Comparison of ENCODE assay signal across 8 mouse cellular contexts in the genomic region with DNA sequence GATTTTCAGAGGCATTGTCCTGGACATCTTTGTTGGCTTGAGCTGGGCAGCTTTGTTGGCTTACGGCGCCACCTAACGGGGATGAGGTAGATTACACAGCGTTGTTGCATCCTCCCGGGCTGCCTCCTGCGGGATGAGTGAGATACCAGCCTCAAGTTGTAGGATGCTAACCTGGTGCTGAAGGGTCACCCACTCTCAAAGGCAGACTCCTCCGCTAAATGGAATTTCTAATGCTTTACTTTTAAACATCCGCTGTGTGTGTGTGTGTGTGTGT. TPM values are rescaled to one million over a fixed set of nuclear protein-coding genes. Genes with fewer than 3 reads are reported as not detected.
DNase-seq lines count a peak whose midpoint lies in the region; ATAC-seq and TF ChIP-seq lines count a peak whose summit lies in the region.

No protein-coding gene starts in this region.

- no peaks in the 10 kb centered on the region for H3K79me2 ChIP-seq in CH12.LX (replicated peaks; ENCODE audit: control insufficient read depth, extremely low read depth, insufficient read depth, poor library complexity, severe bottlenecking)

- WGBS in liver, postnatal 0 days (ENCODE audit: insufficient replicate concordance) = 6% methylated on average over 8 of the region's 8 CpGs
- WGBS in neural tube, embryonic 14.5 days = 11% methylated on average over 8 of the region's 8 CpGs

- H3K36me3 ChIP-seq in CH12.LX (replicated peaks in 1 of 2; ENCODE audit: control insufficient read depth in 1 of 2, insufficient read depth in 1 of 2, low read length in 1 of 2) = no peaks in the 10 kb centered on the region
- H3K36me3 ChIP-seq in liver, postnatal 0 days (replicated peaks; ENCODE audit: insufficient read depth, low read length) = no peaks in the 10 kb centered on the region
- no peaks in the 10 kb centered on the region for H3K36me3 ChIP-seq in neural tube, embryonic 14.5 days (ENCODE audit: control insufficient read depth, insufficient read depth, low read length)
- peaks cover 1% of the 10 kb centered on the region; the same call in 1 of the 2 replicates for H3K36me3 ChIP-seq in testis, adult 2 months (ENCODE audit: control insufficient read depth, insufficient read depth, low read length)

- no peak overlapping the region for H3K9ac ChIP-seq in CH12.LX (ENCODE audit: insufficient read depth, low read depth)
- H3K9ac ChIP-seq in liver, postnatal 0 days (replicated peaks) = no peak overlapping the region
- no peak overlapping the region for H3K9ac ChIP-seq in neural tube, embryonic 14.5 days (replicated peaks; ENCODE audit: low read depth, low read length)

- TF ChIP-seq EP300 in CH12.LX (IDR thresholded peaks at IDR 0.05; ENCODE audit: low read length) = no peak
- TF ChIP-seq EP300 in liver, postnatal 0 days (IDR thresholded peaks at IDR 0.05; ENCODE audit: low read depth) = no peak

- ATAC-seq in erythroblast, adult 5-6 weeks (replicated peaks; ENCODE audit: low FRiP score, poor library complexity, severe bottlenecking) = peak; percentile 75
- ATAC-seq in liver, postnatal 0 days = no peak
- peak; percentile 90 for ATAC-seq in neural tube, embryonic 14.5 days (ENCODE audit: low read depth)

- no peaks in the 10 kb centered on the region for H3K9me3 ChIP-seq in CH12.LX (replicated peaks; ENCODE audit: low read length)
- no peaks in the 10 kb centered on the region for H3K9me3 ChIP-seq in liver, postnatal 0 days (ENCODE audit: low read length)
- no peaks in the 10 kb centered on the region for H3K9me3 ChIP-seq in neural tube, embryonic 14.5 days (ENCODE audit: control insufficient read depth, low read length)

- peak overlapping the region; percentile 16 for H3K4me2 ChIP-seq in CH12.LX (ENCODE audit: insufficient read depth, low read depth, poor library complexity, severe bottlenecking)
- H3K4me2 ChIP-seq in liver, postnatal 0 days (ENCODE audit: low read depth, low read length) = no peak overlapping the region
- peak overlapping the region; percentile 21; the same call in 1 of the 2 replicates for H3K4me2 ChIP-seq in neural tube, embryonic 14.5 days (ENCODE audit: low read depth, low read length)

- peak; percentile 90 to 97 for TF ChIP-seq CTCF in CH12.LX (conservative IDR thresholded peaks at IDR 0.05 in 1 of 2, IDR thresholded peaks at IDR 0.05 in 1 of 2; ENCODE audit: low read depth in 2 of 2, low read length in 2 of 2)
- peak; percentile 98 for TF ChIP-seq CTCF in brain, embryonic 14.5 days (IDR thresholded peaks at IDR 0.05; ENCODE audit: borderline replicate concordance, extremely low read depth, insufficient read depth, insufficient read length)
- TF ChIP-seq CTCF in liver, postnatal 0 days (IDR thresholded peaks at IDR 0.05; ENCODE audit: low read depth) = peak; percentile 96
- peak; percentile 94; the same call in 1 of the 2 replicates for TF ChIP-seq CTCF in testis, adult 2 months (IDR thresholded peaks at IDR 0.05; ENCODE audit: control insufficient read depth, insufficient read depth, insufficient replicate concordance, low read depth, low read length)

- H3K4me1 ChIP-seq in CH12.LX (ENCODE audit: control insufficient read depth in 1 of 2, insufficient read depth in 2 of 2) = peaks cover 12 to 34% of the 10 kb centered on the region in 2 experiments
- no peaks in the 10 kb centered on the region for H3K4me1 ChIP-seq in liver, postnatal 0 days (ENCODE audit: insufficient read depth)
- H3K4me1 ChIP-seq in neural tube, embryonic 14.5 days (ENCODE audit: control insufficient read depth, insufficient read depth, low read length) = peaks cover 5% of the 10 kb centered on the region
- H3K4me1 ChIP-seq in testis, adult 2 months (ENCODE audit: control insufficient read depth, insufficient read depth, low read length) = peaks cover 21% of the 10 kb centered on the region

- peak; percentile 100 for TF ChIP-seq RAD21 in CH12.LX (IDR thresholded peaks at IDR 0.05; ENCODE audit: low read depth, low read length)

- in situ Hi-C loops in CH12.LX (cut with MboI; ENCODE audit: low pct_ligation_motif_present, low pct_unique_long_range_greater_than_20kb, low sequenced_read_pairs) = no loop called here

- intact Hi-C loops in heart, postnatal 10 days (cut with DNase I) = loop anchor here (1.0 kb wide), 2 partner anchors 269 to 302 kb away; no protein-coding TSS in a partner anchor

- no peaks in the 10 kb centered on the region for H3K27me3 ChIP-seq in CH12.LX (replicated peaks)
- no peaks in the 10 kb centered on the region for H3K27me3 ChIP-seq in liver, postnatal 0 days (ENCODE audit: insufficient read depth, low read length)
- no peaks in the 10 kb centered on the region for H3K27me3 ChIP-seq in neural tube, embryonic 14.5 days (ENCODE audit: control insufficient read depth, insufficient read depth, low read length)
- H3K27me3 ChIP-seq in testis, adult 2 months (ENCODE audit: control insufficient read depth, insufficient read depth, low read length) = no peaks in the 10 kb centered on the region

- TF ChIP-seq POLR2A in CH12.LX (IDR thresholded peaks at IDR 0.05; ENCODE audit: low read depth, low read length) = no peak
- no peak for TF ChIP-seq POLR2A in brain, embryonic 14.5 days (IDR thresholded peaks at IDR 0.05; ENCODE audit: borderline replicate concordance, extremely low read depth, insufficient read depth, insufficient read length, poor library complexity, severe bottlenecking)
- no peak for TF ChIP-seq POLR2A in testis, adult 2 months (IDR thresholded peaks at IDR 0.05; ENCODE audit: control insufficient read depth, low read depth, low read length)

- dilution Hi-C loops in CH12.LX (cut with MboI; ENCODE audit: extremely low pct_ligation_motif_present, extremely low pct_unique_long_range_greater_than_20kb, low sequenced_read_pairs) = no loop called here

- H3K27ac ChIP-seq in CH12.LX (ENCODE audit: insufficient read depth, low read depth) = no peak overlapping the region
- H3K27ac ChIP-seq in liver, postnatal 0 days (ENCODE audit: low read depth) = no peak overlapping the region
- H3K27ac ChIP-seq in neural tube, embryonic 14.5 days (ENCODE audit: low read depth, low read length) = peak overlapping the region; percentile 80; the same call in 1 of the 2 replicates
- H3K27ac ChIP-seq in testis, adult 2 months (ENCODE audit: control insufficient read depth, insufficient read depth, low read depth, low read length) = peak overlapping the region; percentile 98; the same call in 1 of the 2 replicates

- peak; percentile 84 for DNase-seq in CH12.LX (ENCODE audit: extremely low read depth)
- DNase-seq in brain, embryonic 14.5 days (ENCODE audit: low read depth) = peak; percentile 95
- DNase-seq in heart, postnatal 10 days = peak; percentile 88 to 92
- DNase-seq in kidney, postnatal 25 days = peak; percentile 73 to 82
- DNase-seq in liver, postnatal 0 days = peak; percentile 83

- H3K4me3 ChIP-seq in CH12.LX (replicated peaks in 1 of 3; ENCODE audit: low read depth in 2 of 3, low read length in 2 of 3, poor library complexity in 1 of 3) = no peak overlapping the region
- no peak overlapping the region for H3K4me3 ChIP-seq in liver, postnatal 0 days (ENCODE audit: low read depth, low read length)
- H3K4me3 ChIP-seq in neural tube, embryonic 14.5 days (ENCODE audit: low read depth, low read length) = no peak overlapping the region
- H3K4me3 ChIP-seq in testis, adult 2 months (ENCODE audit: control insufficient read depth, low read depth, low read length) = peak overlapping the region; percentile 75

TF ChIP-seq in CH12.LX, 34 proteins besides CTCF, POLR2A, EP300 and RAD21 (continues in another document):
- no peak for TF ChIP-seq PAX5 (IDR thresholded peaks at IDR 0.05; ENCODE audit: low read length)
- TF ChIP-seq NELFE (IDR thresholded peaks at IDR 0.05; ENCODE audit: low read depth, low read length) = peak; percentile 26; the same call in 1 of the 2 replicates
- no peak for TF ChIP-seq ETS1 (conservative IDR thresholded peaks at IDR 0.05; ENCODE audit: low read depth, low read length)
- no peak for TF ChIP-seq TBP (conservative IDR thresholded peaks at IDR 0.05; ENCODE audit: low read depth, low read length)
- TF ChIP-seq NRF1 (IDR thresholded peaks at IDR 0.05; ENCODE audit: low read depth, low read length) = peak; percentile 25; the same call in 1 of the 2 replicates
- TF ChIP-seq MAFK (IDR thresholded peaks at IDR 0.05; ENCODE audit: insufficient replicate concordance, low read length) = 0 out of 2 replicates have a peak, but pooled peaks have one; percentile 2
- TF ChIP-seq POLR2AphosphoS2 (IDR thresholded peaks at IDR 0.05; ENCODE audit: low read depth, low read length) = no peak
- TF ChIP-seq ZMIZ1 (IDR thresholded peaks at IDR 0.05; ENCODE audit: low read depth, low read length) = no peak
- TF ChIP-seq ZNF384 (IDR thresholded peaks at IDR 0.05; ENCODE audit: low read depth, low read length) = no peak
- TF ChIP-seq MEF2A (IDR thresholded peaks at IDR 0.05; ENCODE audit: borderline replicate concordance, low read depth, low read length) = peak; percentile 42; the same call in 1 of the 2 replicates
- TF ChIP-seq SIN3A (IDR thresholded peaks at IDR 0.05; ENCODE audit: low read length) = peak; percentile 60; the same call in 1 of the 2 replicates
- TF ChIP-seq SMC3 (IDR thresholded peaks at IDR 0.05; ENCODE audit: low read depth, low read length) = peak; percentile 97

RNA-seq across cellular contexts. Expression of a gene that starts 46.9 kb away (rescaled TPM):
- total RNA-seq in CH12.LX (2012; rRNA removed) (52.5 and 76.2 TPM in 2 replicates), CH12.LX (2014; rRNA removed) (60.5 and 71.7 TPM in 2 replicates)
- 66.2 and 80.6 TPM in 2 replicates for polyA plus RNA-seq in CH12.LX (2012; ENCODE audit: insufficient read length, low read depth)
- 17.7 and 18.2 TPM in 2 replicates for polyA plus RNA-seq in brain, embryonic 14.5 days (2012; rRNA removed)
- total RNA-seq in erythroblast, adult 5-6 weeks (2015; ENCODE audit: low replicate concordance) = 0.19 and 2.7 TPM in 2 replicates
- 4.3 and 6.4 TPM in 2 replicates for total RNA-seq in erythroblast, adult 5-6 weeks (2017; ENCODE audit: low replicate concordance)
- 10 to 100 TPM; 69.5 to 79.2 TPM for total RNA-seq in heart, postnatal 10 days (2021)
- 5.0 and 6.0 TPM in 2 replicates for polyA plus RNA-seq in liver, postnatal 0 days (2015; fragmentation: Nextera tagmentation; extraction: Ambion mirVana)
- 20.0 and 20.4 TPM in 2 replicates for polyA plus RNA-seq in neural tube, embryonic 14.5 days (2014; fragmentation: Nextera tagmentation; extraction: Ambion mirVana)
- polyA plus RNA-seq in testis, adult 2 months (2012; rRNA removed) = 2.8 and 3.3 TPM in 2 replicates

RNA-seq across cellular contexts. Expression of a gene that starts 56.1 kb away (rescaled TPM):
- not detected in 2 replicates for total RNA-seq in CH12.LX (2012; rRNA removed)
- total RNA-seq in CH12.LX (2014; rRNA removed) = 0.09 TPM in 2 replicates
- polyA plus RNA-seq in CH12.LX (2012; ENCODE audit: insufficient read length, low read depth) = not detected in 2 replicates
- polyA plus RNA-seq in brain, embryonic 14.5 days (2012; rRNA removed) = 0.23 and 0.27 TPM in 2 replicates
- not detected in 2 replicates for total RNA-seq in erythroblast, adult 5-6 weeks (2015; ENCODE audit: low replicate concordance)
- total RNA-seq in erythroblast, adult 5-6 weeks (2017; ENCODE audit: low replicate concordance) = 0.51 TPM in 1 of 2 replicates, not detected in the other
- total RNA-seq in heart, postnatal 10 days (2021) = under 1 TPM; 0.10 to 0.22 TPM
- not detected in 2 replicates for polyA plus RNA-seq in liver, postnatal 0 days (2015; fragmentation: Nextera tagmentation; extraction: Ambion mirVana)
- polyA plus RNA-seq in neural tube, embryonic 14.5 days (2014; fragmentation: Nextera tagmentation; extraction: Ambion mirVana) = 0.21 and 0.58 TPM in 2 replicates
- 50.6 and 53.1 TPM in 2 replicates for polyA plus RNA-seq in testis, adult 2 months (2012; rRNA removed)

Comparison
In these comparisons a context has a peak if more than half of its experiments do, and no peak if none do; other contexts are left out.
1. H3K27ac ChIP-seq: peak in neural tube, embryonic 14.5 days (single experiment) and testis, adult 2 months (single experiment); none in CH12.LX (single experiment) and liver, postnatal 0 days (single experiment).
2. RNA of a gene that starts 56.1 kb away (polyA plus RNA-seq): 50.6 to 53.1 TPM in testis, adult 2 months; 0.21 to 0.58 TPM in neural tube, embryonic 14.5 days, 0.23 to 0.27 TPM in brain, embryonic 14.5 days, not detected in CH12.LX and not detected in liver, postnatal 0 days; every median in the first group is over 10 times any median in the second.
3. Peak in every context shown above with its lines, with median percentiles within 50 percentile points of each other: DNase-seq and CTCF ChIP-seq.